Mouse (Mus musculus): ENCODE results near the gene Nrros. TPM values are rescaled to one million over a fixed set of nuclear protein-coding genes. Genes with fewer than 3 reads are reported as not detected.

The Nrros gene
- polyA plus RNA-seq (2015; fragmentation: Nextera tagmentation; extraction: Ambion mirVana): 6.0 and 7.1 TPM in 2 replicates

DNA sequence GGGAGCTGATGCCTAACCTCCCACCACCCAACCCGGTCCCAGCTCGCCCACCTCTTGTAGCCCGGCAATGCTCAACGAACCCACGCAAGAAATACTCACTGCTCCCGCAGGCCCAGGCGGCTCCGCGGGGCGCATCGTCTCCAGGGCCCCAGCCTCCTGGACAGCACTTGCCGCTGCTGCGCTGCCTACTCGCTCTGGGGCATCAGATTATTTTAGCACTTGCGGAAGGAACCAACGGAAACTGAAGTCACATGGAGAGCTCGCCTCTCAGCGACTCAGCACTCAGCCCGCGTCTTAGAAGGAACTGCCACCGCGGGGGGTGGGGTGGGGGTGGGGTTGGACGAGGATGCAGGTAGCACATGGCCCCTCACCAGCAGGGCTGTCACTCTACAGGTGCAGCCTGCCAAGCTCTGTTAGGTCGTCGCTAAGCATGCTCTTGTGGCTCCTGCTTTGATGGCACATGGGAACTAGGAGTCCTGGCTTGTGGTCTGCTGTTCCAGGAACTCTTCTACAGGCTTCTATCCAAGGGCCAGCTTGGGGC, at the start of gene Nrros:
Gene Nrros, minus strand, starts transcription at position 314 of the 541 bp plus-strand sequence.

DNA sequence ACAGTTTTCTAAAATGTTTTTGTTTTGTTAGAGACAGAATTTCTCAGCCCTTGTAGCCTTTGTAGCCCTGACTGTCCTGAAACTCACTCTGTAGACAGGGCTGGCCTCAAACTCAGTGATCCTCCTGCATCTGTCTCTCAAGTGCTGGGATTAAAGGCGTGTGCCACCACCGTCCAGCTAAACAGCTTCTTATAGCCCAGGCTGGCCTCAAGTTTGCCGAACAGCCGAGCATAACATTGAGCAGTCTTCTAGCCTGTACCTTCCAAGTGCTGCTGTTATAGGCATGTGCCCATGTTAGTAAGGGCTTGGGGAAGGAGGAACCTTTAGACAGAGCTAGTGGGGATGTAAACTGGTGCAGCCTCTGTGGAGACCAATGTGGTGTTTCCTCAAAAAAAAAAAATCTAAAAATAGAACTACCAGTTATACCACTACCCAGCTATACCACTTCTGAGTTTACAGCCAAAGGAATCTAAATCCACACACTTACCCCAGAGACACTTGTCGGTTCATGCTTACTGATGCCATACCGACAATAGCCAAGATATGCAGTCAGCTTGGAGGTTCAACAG, 14.0 kb upstream of the Nrros start, which contains the start of gene Bex6:
Gene Bex6, plus strand, starts transcription at position 491 of the 569 bp plus-strand sequence.

DNA sequence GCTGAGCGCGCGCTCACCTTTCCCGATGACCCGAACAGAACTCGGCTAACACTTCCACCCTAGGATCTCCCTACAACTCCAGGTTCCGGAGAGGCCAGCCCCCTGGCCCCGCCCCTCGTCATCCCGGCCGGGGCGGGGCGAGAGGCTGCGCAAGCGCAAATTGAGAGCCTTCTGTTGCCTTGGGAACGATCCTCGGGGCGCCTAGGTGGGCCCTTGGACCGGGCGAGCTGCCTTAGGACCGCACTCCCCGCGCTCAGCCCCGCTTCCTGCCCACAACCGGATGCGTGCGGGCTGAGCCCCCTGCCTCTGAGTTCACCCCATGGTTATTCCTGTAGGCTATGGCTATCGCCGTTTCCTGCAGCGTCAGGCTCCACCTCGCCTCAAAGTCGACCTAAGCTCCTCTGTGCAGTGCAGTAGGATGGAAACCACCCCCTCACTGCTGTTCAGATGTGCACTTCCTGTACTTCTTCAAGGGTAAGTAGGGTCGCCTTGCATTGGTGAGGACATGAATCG, 65.7 kb downstream of the Nrros start, which contains the start of the genes Pigx and Cep19:
Gene Pigx, minus strand, starts transcription at position 103 of the 513 bp plus-strand sequence.
Gene Cep19, plus strand, starts transcription at position 163 of the 513 bp plus-strand sequence.

Other genes starting within 250 kb of the Nrros start
- 6.4 and 7.2 TPM in 2 replicates for gene Pigz, start 231.7 kb downstream of the Nrros start, polyA plus RNA-seq (2015; fragmentation: Nextera tagmentation; extraction: Ambion mirVana)
- 142 and 153 TPM in 2 replicates for gene 0610012G03Rik, start 217.1 kb downstream of the Nrros start, polyA plus RNA-seq (2015; fragmentation: Nextera tagmentation; extraction: Ambion mirVana)
- 63.9 and 69.2 TPM in 2 replicates for gene Ncbp2, start 217.1 kb downstream of the Nrros start, polyA plus RNA-seq (2015; fragmentation: Nextera tagmentation; extraction: Ambion mirVana)
- 10.3 and 10.7 TPM in 2 replicates for gene Senp5, start 162.3 kb downstream of the Nrros start, polyA plus RNA-seq (2015; fragmentation: Nextera tagmentation; extraction: Ambion mirVana)
- gene Pak2, start 86.3 kb downstream of the Nrros start, polyA plus RNA-seq (2015; fragmentation: Nextera tagmentation; extraction: Ambion mirVana): 17.7 and 18.4 TPM in 2 replicates
- 70.9 and 79.9 TPM in 2 replicates for gene Pigx, start 65.9 kb downstream of the Nrros start, polyA plus RNA-seq (2015; fragmentation: Nextera tagmentation; extraction: Ambion mirVana)
- gene Cep19, start 65.8 kb downstream of the Nrros start, polyA plus RNA-seq (2015; fragmentation: Nextera tagmentation; extraction: Ambion mirVana): 50.8 and 54.6 TPM in 2 replicates
- not detected in 2 replicates for gene Bex6, start 14.2 kb upstream of the Nrros start, polyA plus RNA-seq (2015; fragmentation: Nextera tagmentation; extraction: Ambion mirVana)
- 17.6 and 18.9 TPM in 2 replicates for gene Fbxo45, start 81.6 kb upstream of the Nrros start, polyA plus RNA-seq (2015; fragmentation: Nextera tagmentation; extraction: Ambion mirVana)
- 16.5 and 16.9 TPM in 2 replicates for gene Wdr53, start 81.6 kb upstream of the Nrros start, polyA plus RNA-seq (2015; fragmentation: Nextera tagmentation; extraction: Ambion mirVana)
- not detected in 2 replicates for gene Smco1, start 105.9 kb upstream of the Nrros start, polyA plus RNA-seq (2015; fragmentation: Nextera tagmentation; extraction: Ambion mirVana)
- 28.8 and 30.3 TPM in 2 replicates for gene Rnf168, start 111.9 kb upstream of the Nrros start, polyA plus RNA-seq (2015; fragmentation: Nextera tagmentation; extraction: Ambion mirVana)
- 13.5 and 15.4 TPM in 2 replicates for gene Ubxn7, start 166.7 kb upstream of the Nrros start, polyA plus RNA-seq (2015; fragmentation: Nextera tagmentation; extraction: Ambion mirVana)
- gene Tm4sf19, start 234.9 kb upstream of the Nrros start, polyA plus RNA-seq (2015; fragmentation: Nextera tagmentation; extraction: Ambion mirVana): 0.19 TPM in 1 of 2 replicates, not detected in the other

Data from neural tube, postnatal 0 days (tissue).